Mouse (Mus musculus) CH12F3 (cell line): ENCODE data around the gene Rpl34.

ENCODE experiments used
- in situ Hi-C: fragments of 300-500 bp; cut with MboI; formaldehyde crosslinking; loops from 2 replicates; pipeline ENCODE4 v1.14.3; 2020; ENCODE audit warnings: low sequenced_read_pairs

The Rpl34 gene

GRCm38 (mm10) chr3:130730189-130730653 is at the start of gene Rpl34:
TSS of gene Rpl34 (minus strand) at chr3:130730398.
- in situ Hi-C loops: no loop called here

DNA sequence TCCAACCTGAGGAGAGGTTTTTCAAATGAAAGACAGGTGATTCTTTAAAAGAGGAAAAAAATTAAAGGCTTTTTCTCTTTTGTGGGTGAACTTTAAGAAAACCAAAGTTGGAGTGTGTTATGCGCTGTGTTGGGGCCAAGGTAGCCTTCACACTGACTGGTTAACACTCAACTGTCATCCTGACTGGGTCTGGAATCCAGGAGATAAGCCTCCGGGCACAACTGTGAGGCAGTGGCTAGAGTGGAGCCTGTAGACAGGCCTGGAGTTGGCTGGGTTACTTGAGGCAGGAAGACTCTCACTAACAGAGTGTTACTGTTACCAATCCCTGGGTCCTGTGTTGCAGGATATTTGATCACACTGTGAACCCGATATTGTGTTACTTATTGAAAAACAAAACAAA is 38.0 kb upstream of the Rpl34 start:
- in situ Hi-C loops: no loop called here

GRCm38 (mm10) chr3:130764091-130764490 is 33.9 kb upstream of the Rpl34 start:
- in situ Hi-C loops: no loop called here

- in situ Hi-C loops: no loop called here
Measured at GRCm38 (mm10) chr3:130760711-130761435, 30.7 kb upstream of the Rpl34 start.

- in situ Hi-C loops: no loop called here
Measured at GRCm38 (mm10) chr3:130758157-130758841, 28.1 kb upstream of the Rpl34 start.

DNA sequence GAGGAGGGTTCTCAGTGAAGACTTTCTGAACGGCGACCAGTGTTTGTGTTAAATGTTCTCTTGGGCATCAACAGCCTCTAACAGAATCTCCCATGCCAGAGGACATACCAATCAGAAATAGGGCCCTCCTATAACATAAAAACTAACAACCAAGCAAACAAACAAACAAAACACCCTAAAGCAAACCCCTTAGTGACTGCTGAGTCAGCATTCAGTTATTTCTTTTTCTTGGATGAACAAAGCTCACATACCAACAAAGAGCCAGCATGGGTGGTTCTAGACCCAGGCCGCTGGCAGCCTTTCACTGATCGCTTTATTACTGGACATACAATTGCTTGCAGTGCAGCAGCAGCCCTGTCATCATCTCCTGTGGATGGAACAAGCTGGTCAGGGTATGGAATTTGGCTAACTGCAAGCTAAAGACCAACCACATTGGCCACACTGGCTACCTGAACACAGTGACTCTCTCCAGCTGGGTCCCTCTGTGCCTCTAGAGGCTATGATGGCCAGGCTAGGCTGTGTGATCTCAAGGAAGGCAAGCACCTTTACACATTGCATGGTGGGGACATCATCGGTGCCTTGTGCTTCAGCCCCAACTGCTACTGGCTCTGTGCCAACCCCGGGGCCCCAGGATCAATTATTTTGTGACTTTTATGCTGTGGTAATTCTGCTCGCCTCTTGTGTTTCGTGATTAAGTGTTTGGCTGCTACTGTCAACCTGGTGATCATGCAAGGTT is 27.1 kb upstream of the Rpl34 start:
- in situ Hi-C loops: no loop called here

- in situ Hi-C loops: no loop called here
Measured at GRCm38 (mm10) chr3:130749206-130749605, 19.0 kb upstream of the Rpl34 start.

- in situ Hi-C loops: no loop called here
Measured at GRCm38 (mm10) chr3:130746673-130747619, 16.7 kb upstream of the Rpl34 start.

GRCm38 (mm10) chr3:130737652-130738361 is 7.6 kb upstream of the Rpl34 start:
- in situ Hi-C loops: no loop called here

DNA sequence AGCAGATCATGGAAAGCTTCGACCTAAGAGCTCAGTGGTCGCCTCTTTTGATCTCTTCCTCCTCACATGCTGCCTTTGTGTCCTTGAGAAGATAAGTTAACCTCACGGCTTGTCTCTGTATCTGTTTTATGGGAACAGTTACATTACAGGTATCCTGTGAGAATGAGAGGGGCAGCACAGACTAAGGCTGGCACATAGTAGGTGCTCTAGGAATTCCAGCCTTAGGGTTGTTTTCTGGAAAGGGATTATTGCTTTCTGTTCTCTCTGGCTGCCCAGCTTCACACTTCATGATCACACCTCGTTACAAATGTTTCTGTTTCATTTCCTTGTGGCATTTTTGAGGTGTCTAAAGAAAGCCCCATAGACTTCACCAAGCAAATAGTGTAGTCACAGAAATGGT is 6.6 kb upstream of the Rpl34 start:
- in situ Hi-C loops: no loop called here

GRCm38 (mm10) chr3:130729472-130730188 is 568 bp downstream of the Rpl34 start:
- in situ Hi-C loops: no loop called here

DNA sequence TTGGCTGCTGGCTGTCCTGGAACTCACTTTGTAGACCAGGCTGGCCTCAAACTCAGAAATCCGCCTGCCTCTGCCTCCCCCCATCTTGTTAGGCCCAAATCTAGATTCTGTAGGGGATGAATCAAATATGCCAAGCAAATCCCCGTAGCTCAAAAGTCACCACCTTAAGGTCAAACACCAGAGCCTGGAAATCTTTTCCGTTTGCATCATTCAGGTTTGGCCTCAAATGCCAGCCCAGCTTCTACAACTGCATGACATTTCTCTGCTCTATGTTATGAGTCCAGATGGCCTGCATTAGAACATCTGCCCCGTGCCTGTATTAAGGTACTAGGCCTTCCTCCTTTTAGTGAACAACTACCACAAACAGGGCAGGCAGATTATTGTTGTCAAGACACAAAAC is 2.5 kb downstream of the Rpl34 start:
- in situ Hi-C loops: no loop called here

DNA sequence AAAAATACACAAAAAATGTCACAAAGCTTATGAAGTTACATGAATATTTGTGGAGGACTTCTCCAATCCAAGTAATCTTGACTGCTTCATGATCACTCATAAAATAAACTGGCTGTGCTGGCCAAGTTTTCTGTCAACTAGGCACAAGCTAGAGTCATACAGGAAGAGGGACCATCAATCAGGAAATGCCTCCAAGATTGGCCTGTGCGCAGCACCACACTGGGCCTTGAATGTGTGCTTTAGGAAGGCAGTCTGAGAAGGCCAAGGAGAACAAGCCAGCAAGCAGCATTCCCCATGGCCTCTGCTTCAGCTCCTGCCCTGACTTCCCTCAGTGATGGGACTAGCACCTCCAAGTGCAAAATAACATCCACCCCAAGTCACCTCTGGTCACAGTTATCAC is 3.2 kb downstream of the Rpl34 start:
- in situ Hi-C loops: no loop called here

DNA sequence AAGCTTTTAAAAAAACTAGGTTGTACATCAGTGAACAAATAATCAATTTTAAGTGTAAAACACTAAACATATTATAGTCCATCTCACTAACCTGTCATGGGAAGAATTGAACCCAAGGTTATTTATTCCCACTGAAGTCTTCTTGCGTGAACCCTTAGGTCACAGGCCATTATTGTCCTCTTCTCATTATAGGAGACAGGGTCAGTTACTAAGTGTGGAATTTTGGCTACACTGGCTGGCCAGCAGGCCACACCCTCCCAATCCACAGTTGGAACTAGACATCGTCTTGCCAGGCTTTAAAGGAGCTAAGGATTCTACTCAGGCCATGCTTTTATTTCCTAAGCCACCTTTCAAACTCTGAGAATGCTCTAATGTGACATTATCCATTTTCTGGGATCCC is 4.5 kb downstream of the Rpl34 start:
- in situ Hi-C loops: no loop called here

DNA sequence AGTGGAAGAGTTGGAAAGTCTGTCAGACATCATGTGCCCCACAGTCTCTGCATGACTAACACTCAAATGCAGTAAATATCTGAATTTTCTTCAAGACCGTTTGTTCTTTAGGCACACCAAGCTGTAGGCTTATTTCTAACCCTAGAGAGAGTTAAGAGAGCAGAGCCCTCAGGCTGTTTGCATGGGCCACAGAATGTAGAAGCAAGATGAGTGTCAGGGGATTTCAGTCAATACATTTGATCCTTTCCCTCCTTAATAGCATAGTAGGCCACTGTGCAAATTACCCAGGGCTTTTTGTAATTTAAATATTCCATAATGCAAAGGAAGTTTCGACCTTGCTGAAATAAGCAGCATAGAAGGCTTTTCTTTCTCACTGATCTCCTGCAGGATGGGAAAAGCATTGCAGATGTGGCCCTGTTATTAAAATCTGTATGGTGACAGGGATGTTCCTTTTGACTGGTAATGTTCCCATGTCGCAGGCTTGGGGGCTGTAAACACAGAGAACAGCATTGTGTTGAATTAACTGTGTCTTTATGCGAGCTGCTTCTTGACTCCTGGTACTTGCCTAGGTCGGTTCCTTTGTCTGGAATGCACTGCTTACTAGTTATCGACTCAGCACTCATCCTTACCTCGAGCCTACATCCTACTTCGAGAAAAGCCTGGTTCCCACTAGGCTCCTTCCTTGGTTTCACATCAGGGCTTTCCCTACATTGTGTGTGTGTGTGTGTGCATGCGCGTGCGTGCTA is 7.3 kb downstream of the Rpl34 start:
- in situ Hi-C loops: no loop called here

DNA sequence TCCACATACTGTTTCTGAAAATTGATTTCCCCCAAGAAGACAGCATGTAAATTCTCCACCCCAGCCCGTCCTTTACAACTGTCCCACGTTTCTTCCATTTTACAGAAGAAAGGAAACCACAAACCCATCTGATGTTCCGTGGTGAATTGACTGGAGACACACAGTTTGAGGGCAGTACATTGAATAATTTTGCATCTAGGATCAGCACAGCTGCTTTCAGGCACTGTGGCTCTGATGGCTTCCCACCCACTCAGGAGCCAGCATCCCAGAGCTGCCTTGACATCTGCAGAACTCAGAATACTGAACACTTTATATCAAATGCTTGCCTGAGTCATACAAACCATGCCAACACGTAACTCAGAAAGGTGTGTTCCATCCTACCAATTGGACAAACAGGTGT is 10.0 kb downstream of the Rpl34 start:
- in situ Hi-C loops: no loop called here

DNA sequence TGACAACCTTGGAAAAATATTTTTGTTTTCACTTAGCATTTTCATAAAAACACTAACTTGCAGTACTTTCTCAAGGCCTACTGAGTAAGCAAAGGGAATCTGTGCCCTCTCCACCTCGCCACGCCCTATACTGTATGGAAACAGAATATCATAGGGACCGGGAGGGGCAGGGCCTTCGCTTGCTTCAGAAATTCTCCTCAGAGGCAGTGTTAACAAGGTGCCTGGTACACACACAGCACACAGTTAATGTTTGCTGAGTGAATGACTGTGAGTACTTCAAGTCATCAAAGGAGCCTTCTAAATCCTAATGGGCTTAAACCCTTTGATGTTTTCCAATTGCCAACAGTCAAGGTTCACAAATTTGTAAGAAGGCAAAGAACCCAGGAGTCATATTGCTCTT is 11.3 kb downstream of the Rpl34 start:
- in situ Hi-C loops: loop anchor here (10.0 kb wide), 1 partner anchor 516 kb away; no protein-coding TSS in a partner anchor

GRCm38 (mm10) chr3:130716555-130716954 is 13.6 kb downstream of the Rpl34 start:
- in situ Hi-C loops: loop anchor here (10.0 kb wide), 1 partner anchor 518 kb away; no protein-coding TSS in a partner anchor
